Mouse (Mus musculus) left cerebral cortex, adult 2 months (tissue): ENCODE measurements at regions not wholly inside any gene's neighbourhood (a gene's known extent, or its start where the extent isn't known, plus 50 kb on each side); places are given as distances from the start of the nearest gene placed in this dataset.

Experiments
- DNase-seq, 2 experiments: peaks; one replicate each; pipeline ENCODE4 v3.0.0; 2021 to 2022; ENCODE audit warnings: low spot score in 2 of 2, mixed read lengths in 1 of 2; ENCODE audit errors: extremely low spot score in 1 of 2
- H3K27ac ChIP-seq: fragments of 200-600 bp; 2 replicates; pipeline ENCODE4 v1.8.1; 2022
- H3K4me3 ChIP-seq: fragments of 200-600 bp; 2 replicates; pipeline ENCODE4 v1.8.1; 2022
- CTCF ChIP-seq: fragments of 200-600 bp; IDR thresholded peaks from 2 replicates; pipeline ENCODE4 v1.8.1; 2022; ENCODE audit warnings: antibody characterized with exemption, mild to moderate bottlenecking, moderate library complexity
- intact Hi-C: fragments of 180-260 bp; cut with DNase I; formaldehyde crosslinking; loops from one replicate; pipeline ENCODE4 v1.15.1; 2025

DNA sequence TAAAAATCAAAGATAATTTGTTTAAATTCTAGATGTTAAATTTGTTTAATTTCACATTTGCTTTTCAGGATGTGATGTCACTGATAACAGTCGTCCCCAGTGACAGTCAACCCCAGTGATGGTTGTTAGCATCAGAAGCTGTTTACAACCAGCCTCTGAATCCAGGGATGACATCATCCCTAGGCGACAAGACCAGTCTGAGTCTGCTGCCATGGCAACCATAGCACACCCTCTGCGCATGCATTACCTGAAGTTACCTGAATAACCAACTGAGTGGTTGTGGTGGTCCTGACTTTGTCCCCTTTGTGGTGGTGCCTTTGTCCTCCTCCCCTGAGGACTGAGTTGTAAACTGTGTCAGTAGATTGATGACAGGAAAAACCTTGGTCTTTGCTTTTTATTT lies 92.0 kb upstream of the Zfp644 start:
- intact Hi-C loops: no loop called here
- DNase-seq: no peak
- H3K27ac ChIP-seq: no peak overlapping the region
- H3K4me3 ChIP-seq: no peak overlapping the region
- no peak for TF ChIP-seq CTCF

DNA sequence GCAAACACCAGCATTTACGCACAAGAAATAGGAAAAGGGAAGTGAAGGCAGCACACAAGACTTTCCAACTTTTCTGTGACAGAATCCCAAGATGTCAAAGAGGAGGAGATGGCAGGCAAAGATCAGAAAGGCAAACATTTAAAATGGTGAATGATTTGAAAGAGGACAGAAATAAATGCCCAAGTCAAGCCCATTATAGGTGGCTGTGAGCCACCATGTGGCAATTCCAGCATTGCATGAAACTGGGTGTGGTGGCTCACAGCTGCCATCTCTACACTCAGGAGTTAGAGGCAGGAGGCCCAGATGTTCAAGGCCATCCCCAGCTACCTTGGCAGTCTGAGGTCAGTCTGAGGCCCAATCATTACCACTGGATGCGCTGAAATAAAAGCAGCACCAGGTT lies 88.0 kb upstream of the Zfp644 start:
- DNase-seq: no peak
- Histone ChIP-seq H3K27ac (no peak overlapping the region), H3K4me3 (no peak overlapping the region)
- intact Hi-C loops: no loop called here
- no peak; the same call in 1 of the 2 replicates for TF ChIP-seq CTCF

DNA sequence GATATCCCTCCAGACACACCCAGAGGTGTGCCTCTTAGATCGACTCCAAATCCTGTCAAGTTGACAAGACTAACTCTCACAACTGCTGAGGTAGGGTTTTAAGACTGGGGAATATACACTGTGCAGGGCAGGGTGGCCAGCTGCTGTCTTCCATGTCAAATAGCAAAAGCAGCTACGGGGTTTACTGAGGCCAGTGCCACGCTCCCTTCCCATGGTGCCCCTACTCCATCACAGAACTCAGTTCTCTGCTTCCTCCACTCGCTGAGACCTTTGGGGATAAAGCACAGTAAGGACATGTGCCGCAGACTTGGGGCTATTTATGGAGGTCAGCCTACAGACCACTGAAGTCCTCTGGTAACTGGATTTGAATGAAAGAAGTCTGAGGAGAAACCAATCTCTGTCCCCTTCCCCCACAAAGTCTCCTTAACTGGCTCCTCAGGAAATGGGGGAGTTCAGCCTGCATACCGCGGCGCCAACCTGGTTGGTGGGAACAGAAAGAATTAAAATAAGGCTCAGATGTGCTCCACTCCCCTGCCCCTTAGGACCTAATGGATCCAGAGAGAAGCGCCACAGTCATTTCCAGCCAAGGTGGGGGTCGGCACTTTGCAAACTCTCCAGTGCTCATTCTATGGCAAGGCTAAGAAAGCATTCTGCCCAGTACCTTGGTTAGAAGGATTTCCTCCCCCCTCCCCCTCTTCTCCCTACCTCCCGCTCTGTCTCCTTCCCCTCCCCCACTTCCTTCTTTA lies 87.0 kb upstream of the Zfp644 start:
- Histone ChIP-seq H3K27ac (no peak overlapping the region), H3K4me3 (no peak overlapping the region)
- no peak for DNase-seq
- intact Hi-C loops: no loop called here
- no peak for TF ChIP-seq CTCF

DNA sequence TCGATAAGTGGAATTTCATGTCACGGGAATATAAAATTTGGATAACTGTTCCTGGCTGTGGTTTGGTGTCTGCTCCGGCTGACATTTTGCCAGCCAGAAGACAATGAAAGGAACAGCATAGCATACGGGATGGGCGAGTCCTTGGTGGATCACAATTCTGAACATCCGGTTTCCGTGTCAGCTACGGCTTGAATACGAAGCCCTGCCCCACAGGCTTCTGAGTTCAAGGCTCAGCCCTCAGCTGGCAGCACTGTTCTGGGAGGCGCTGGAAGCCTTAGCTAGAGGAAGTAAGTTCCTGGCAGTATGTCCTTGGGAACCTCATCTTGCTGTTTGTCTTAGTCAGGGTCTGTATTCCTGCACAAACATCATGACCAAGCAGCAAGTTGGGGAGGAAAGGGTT lies 83.7 kb upstream of the Zfp644 start:
- intact Hi-C loops: no loop called here
- no peak overlapping the region for H3K4me3 ChIP-seq
- H3K27ac ChIP-seq: no peak overlapping the region
- no peak for DNase-seq
- no peak for TF ChIP-seq CTCF

DNA sequence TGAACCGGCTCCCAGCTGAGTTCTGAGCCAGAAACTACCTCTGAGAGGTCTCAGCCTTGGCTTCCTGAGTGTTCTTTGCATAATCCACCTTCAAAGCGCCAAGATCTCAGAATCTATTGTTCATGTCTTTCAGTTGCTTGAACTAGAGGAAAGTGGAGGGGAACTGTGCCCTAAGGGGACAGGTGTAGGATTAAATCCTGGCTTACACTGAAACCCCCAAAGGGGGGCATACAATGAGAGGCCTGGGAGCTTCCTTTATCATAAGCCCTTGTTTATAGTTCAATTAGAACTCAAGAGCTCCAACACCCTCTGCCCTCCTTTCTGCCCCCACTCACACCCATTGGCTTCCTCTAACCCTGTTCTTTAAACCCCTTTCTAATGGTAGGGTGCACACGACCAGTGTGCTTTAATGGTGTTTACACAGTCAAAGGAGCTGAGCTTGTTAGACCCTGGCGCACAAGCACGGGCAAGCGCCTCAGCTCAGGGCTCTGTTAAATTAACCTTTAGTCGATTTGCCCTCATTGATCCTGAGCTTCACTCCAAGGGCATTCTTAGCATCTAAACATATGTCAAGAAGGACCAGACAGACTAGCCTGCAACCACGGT lies 81.2 kb upstream of the Zfp644 start:
- intact Hi-C loops: no loop called here
- no peak overlapping the region for H3K27ac ChIP-seq
- DNase-seq: no peak
- H3K4me3 ChIP-seq: no peak overlapping the region
- TF ChIP-seq CTCF: no peak

DNA sequence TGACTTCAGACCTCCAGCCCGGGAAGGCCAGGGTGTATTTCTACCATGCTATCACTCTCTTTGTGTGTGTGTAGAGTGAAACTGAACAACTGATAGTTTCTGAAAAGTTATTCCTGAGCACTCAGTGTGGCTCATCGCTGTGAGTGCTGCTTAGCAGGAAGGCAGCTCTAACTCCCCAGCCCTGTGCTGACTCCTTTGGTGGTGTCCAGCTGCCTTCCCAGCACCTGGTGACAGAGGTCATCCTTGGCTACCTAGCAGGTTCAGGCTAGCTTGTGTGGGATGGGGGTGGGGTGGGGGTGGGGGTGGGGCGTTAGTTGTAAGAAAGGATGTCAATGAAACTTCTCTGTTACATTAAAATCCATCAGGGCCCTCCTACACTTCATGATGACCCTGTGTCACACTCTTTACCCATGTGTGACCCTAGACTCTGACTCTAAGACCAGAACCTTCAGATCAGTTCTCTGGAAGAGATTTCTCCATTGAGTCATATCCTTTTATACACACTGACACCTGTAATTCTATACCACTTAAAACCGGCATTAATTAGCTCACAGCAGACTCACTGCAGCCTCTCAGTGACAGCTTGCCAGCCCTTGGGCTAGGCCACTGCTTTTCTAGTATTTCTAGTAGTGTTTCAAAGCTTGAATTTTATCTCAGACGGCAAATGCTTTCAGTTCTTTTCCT lies 78.1 kb upstream of the Zfp644 start:
- DNase-seq: no peak
- TF ChIP-seq CTCF: no peak
- Histone ChIP-seq H3K27ac (no peak overlapping the region), H3K4me3 (no peak overlapping the region)
- intact Hi-C loops: no loop called here

DNA sequence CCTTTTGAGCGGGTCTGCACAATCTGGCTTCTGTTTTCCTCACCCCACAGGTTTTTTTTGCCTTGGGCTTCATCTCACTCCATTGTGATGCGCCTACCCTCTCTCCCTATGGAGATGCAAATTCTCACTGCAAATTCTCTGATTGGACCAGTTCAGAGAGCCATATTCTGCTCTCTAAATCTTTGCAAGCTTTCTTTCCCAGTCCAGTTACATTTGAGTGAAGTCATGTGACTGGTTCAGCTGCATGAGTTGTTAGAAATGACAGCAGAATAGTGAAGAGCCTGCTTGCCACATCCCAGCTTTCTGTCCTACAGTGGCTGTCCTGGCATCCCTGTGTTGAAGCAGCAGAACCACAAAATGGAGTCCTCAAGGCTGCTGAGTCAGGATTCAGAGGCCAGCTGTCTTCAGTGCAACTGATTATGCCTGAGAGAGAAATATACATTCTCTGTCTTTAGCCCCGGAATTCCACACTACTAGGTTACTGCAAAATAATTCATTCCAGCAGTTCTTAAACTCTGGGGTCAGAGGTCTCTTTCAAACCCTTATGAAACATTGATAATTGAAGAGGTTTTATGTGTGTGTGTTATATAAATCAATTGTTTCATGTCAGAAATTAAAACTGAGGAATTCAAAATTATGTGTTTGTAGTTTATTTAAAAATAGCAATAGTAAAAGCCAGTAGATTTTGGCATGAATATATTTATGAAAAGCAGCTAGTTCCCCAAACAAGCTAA lies 76.3 kb upstream of the Zfp644 start:
- DNase-seq: no peak
- H3K27ac ChIP-seq: no peak overlapping the region

DNA sequence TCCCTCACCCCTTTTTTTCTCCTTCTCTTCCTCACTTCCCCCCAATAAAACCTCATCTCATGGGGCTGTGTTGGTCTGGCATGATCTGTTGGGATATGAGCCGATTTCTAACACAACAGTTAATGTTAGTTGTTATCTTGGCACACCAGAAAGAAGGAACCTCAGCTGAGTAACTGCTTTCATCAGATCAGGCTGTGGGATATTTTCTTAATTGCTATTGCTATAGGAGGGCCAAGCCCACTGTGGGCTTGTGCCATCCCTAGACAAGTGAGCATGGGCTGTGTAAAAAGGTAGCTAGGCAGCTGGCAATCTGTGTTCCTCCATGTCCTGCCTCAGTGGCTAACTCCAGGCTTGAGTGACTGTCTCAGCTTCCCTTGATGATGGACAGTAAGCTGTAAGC lies 73.9 kb upstream of the Zfp644 start:
- Histone ChIP-seq H3K4me3 (no peak overlapping the region), H3K27ac (no peak overlapping the region)
- TF ChIP-seq CTCF: no peak
- intact Hi-C loops: no loop called here
- DNase-seq: no peak

More for the DNA sequence above, 76.3 kb upstream of the Zfp644 start:
- no peak for TF ChIP-seq CTCF
- no peak overlapping the region for H3K4me3 ChIP-seq
- intact Hi-C loops: no loop called here

DNA sequence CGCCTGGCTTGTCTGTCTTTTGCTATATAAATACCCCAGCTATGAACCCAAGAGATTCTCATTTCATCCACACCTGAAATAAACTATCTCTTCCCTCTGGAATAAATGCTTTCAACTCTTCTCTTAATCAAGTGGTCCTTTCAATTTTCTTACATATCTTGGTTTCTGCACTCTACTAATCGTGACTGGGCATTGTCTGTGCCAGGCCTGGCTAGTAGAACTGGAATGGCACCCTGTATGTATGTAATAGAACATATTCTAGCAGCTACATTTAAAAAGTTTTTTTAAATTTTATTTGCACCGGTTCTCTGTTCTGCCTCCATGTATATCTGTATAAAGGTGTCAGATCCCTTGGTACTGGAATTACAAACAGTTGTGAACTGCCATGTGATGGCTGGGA lies 68.2 kb upstream of the Zfp644 start:
- intact Hi-C loops: no loop called here

DNA sequence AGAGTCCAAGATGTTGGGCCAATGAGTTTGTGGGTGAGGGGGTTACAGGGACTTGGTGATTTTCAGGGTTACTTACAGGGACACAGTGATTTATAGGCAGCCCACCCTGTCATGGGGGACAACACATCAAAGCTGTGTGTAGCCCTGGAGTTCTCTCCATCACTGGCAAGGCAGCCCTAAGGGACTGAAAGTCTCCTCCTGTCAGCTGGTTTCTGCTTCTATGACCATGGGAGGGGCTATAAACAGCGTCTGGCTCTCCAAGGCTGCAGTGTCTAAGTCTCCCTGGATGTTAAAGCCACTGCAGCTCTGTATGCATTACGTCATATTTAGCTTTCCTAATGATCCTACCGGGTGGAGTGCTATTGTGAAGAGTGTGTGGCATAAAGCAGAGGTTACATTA lies 66.2 kb upstream of the Zfp644 start:
- no peak for TF ChIP-seq CTCF
- no peak for DNase-seq
- H3K4me3 ChIP-seq: no peak overlapping the region
- no peak overlapping the region for H3K27ac ChIP-seq
- intact Hi-C loops: no loop called here

More for the DNA sequence above, 68.2 kb upstream of the Zfp644 start:
- no peak for TF ChIP-seq CTCF
- Histone ChIP-seq H3K4me3 (no peak overlapping the region), H3K27ac (no peak overlapping the region)
- DNase-seq: no peak

DNA sequence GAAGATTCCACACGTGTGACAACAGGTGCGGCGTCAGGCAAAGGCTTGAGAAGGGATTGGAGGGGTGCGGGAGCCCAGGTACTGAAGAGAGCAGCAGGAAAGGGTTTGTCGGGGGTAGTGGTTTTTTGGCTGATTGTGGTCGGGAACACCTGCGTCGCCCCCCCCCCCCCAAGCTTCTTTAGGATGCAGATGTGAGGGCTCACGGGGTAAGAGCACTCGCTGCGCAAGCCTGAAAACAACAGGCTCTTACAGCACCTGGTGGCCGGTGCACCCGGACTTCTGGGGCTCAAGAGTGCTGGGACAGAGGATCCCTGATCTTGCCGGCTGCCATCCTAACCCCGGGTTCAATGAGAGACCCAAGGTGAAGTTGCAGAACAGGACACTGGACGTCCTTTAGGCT lies 60.9 kb upstream of the Zfp644 start:
- TF ChIP-seq CTCF: no peak
- no peak for DNase-seq
- no peak overlapping the region for H3K4me3 ChIP-seq
- intact Hi-C loops: no loop called here
- no peak overlapping the region for H3K27ac ChIP-seq

DNA sequence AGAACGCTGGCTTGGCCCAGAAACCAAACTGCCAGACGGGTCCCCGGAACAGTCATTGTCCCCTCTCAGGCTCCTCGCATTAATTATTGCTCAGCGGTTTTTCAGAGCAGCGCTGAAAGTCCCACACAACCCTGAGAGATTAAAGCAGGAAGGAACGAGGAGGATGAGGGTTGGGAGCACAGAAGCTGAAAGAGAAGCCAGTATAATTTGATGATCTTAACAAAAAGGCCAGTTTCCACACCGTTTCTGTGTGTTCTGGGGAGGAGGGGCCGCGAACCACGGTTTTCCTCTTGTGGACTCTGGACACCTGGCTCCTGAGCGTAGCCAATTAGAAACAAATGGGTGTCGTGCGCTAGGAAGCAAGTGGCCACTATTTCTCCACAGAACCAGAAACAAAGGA lies 60.3 kb upstream of the Zfp644 start:
- TF ChIP-seq CTCF: no peak
- no peak for DNase-seq

More for the DNA sequence above, 60.3 kb upstream of the Zfp644 start:
- intact Hi-C loops: no loop called here
- H3K4me3 ChIP-seq: peak overlapping the region; percentile 24; the same call in 1 of the 2 replicates
- H3K27ac ChIP-seq: no peak overlapping the region
